Mouse (Mus musculus) myocyte (in vitro differentiated cells): ENCODE results near the gene 1110017D15Rik. TPM values are rescaled to one million over a fixed set of nuclear protein-coding genes. Genes with fewer than 3 reads are reported as not detected.

Experiments
- H3K27me3 ChIP-seq: one replicate; pipeline ENCODE4 v1.6.1; 2011; ENCODE audit not compliant: control insufficient read depth, insufficient read depth, insufficient read length
- H3K36me3 ChIP-seq: one replicate; pipeline ENCODE4 v1.6.1; 2011; ENCODE audit not compliant: control insufficient read depth, insufficient read depth
- H3K4me2 ChIP-seq: one replicate; pipeline ENCODE4 v1.6.1; 2011; ENCODE audit warnings: low read depth, control low read depth
- H3K4me3 ChIP-seq: one replicate; pipeline ENCODE4 v1.5.1; 2011; ENCODE audit warnings: mild to moderate bottlenecking, control low read depth, moderate library complexity
- H3K79me2 ChIP-seq: one replicate; pipeline ENCODE4 v1.6.1; 2011; ENCODE audit not compliant: control insufficient read depth, insufficient read depth
- H3ac ChIP-seq: one replicate; pipeline ENCODE4 v1.6.1; 2011; ENCODE audit not compliant: control insufficient read depth, insufficient read length
- CEBPB ChIP-seq: IDR thresholded peaks from 2 replicates; pipeline ENCODE4 v1.6.1; 2011; ENCODE audit warnings: mild to moderate bottlenecking, moderate library complexity; ENCODE audit not compliant: poor library complexity, insufficient read depth, severe bottlenecking
- E2F4 ChIP-seq: IDR thresholded peaks from one replicate; pipeline ENCODE4 v1.6.1; 2011; ENCODE audit warnings: mild to moderate bottlenecking, control low read depth, moderate library complexity; ENCODE audit not compliant: insufficient read depth
- MAX ChIP-seq: IDR thresholded peaks from one replicate; pipeline ENCODE4 v1.6.1; 2011; ENCODE audit warnings: low read depth, mild to moderate bottlenecking, control low read depth
- MYOD1 ChIP-seq, 3 experiments: IDR thresholded peaks; one replicate each; pipeline ENCODE4 v1.6.1; 2011; ENCODE audit warnings: control low read depth in 2 of 3, low read depth in 2 of 3, mild to moderate bottlenecking in 2 of 3, moderate library complexity in 1 of 3; ENCODE audit not compliant: insufficient read length in 2 of 3, control insufficient read depth in 1 of 3
- MYOG ChIP-seq, 3 experiments: IDR thresholded peaks; one replicate each; pipeline ENCODE4 v1.6.1; 2011; ENCODE audit warnings: control low read depth in 2 of 3, low read depth in 2 of 3, mild to moderate bottlenecking in 2 of 3; ENCODE audit not compliant: insufficient read length in 2 of 3, control insufficient read depth in 1 of 3, insufficient read depth in 1 of 3
- POLR2A ChIP-seq: IDR thresholded peaks from one replicate; pipeline ENCODE4 v1.6.1; 2011; ENCODE audit warnings: low read depth, mild to moderate bottlenecking, control low read depth, moderate library complexity; ENCODE audit not compliant: insufficient read length
- POLR2AphosphoS2 ChIP-seq: IDR thresholded peaks from one replicate; pipeline ENCODE4 v1.6.1; 2011; ENCODE audit warnings: low read depth, control low read depth; ENCODE audit not compliant: insufficient read length
- REST ChIP-seq: IDR thresholded peaks from one replicate; pipeline ENCODE4 v1.6.1; 2011; ENCODE audit warnings: mild to moderate bottlenecking, control low read depth, moderate library complexity; ENCODE audit not compliant: insufficient read depth, insufficient read length
- SRF ChIP-seq: IDR thresholded peaks from one replicate; pipeline ENCODE4 v1.6.1; 2011; ENCODE audit warnings: low read depth; ENCODE audit not compliant: control insufficient read depth, insufficient read length
- TCF12 ChIP-seq: IDR thresholded peaks from one replicate; pipeline ENCODE4 v1.6.1; 2011; ENCODE audit warnings: mild to moderate bottlenecking, control low read depth; ENCODE audit not compliant: poor library complexity, insufficient read depth, severe bottlenecking
- TCF3 ChIP-seq: IDR thresholded peaks from one replicate; pipeline ENCODE4 v1.6.1; 2011; ENCODE audit warnings: low read depth, control low read depth; ENCODE audit not compliant: insufficient read length
- USF1 ChIP-seq: IDR thresholded peaks from one replicate; pipeline ENCODE4 v1.6.1; 2011; ENCODE audit warnings: low read depth, mild to moderate bottlenecking, control low read depth, moderate library complexity
- polyA plus RNA-seq: library from polyadenylated mRNA; unstranded; fragments of >200 nt; fragmentation: generic; extraction: Trizol; gene quantifications from one replicate; pipeline ENCODE4 v1.2.1, GENCODE M21; 2012; ENCODE audit warnings: missing spikeins

1110017D15Rik gene
- polyA plus RNA-seq, 1 experiment, result 0.06 TPM

GRCm38 (mm10) chr4:41545985-41546384 is 28.9 kb upstream of the 1110017D15Rik start:
- Histone ChIP-seq H3K36me3 (no peaks in the 10 kb centered on the region), H3K79me2 (no peaks in the 10 kb centered on the region), H3ac (no peak overlapping the region), H3K4me2 (no peak overlapping the region), H3K4me3 (no peak overlapping the region), H3K27me3 (no peaks in the 10 kb centered on the region)
- no peak for TF ChIP-seq TCF3
- peak; percentile 96 for TF ChIP-seq REST
- TF ChIP-seq MYOD1 (IDR thresholded peaks at IDR 0.05; ENCODE audit: control insufficient read depth in 1 of 3, insufficient read length in 2 of 3, low read depth in 2 of 3), result peak in 2 of 3 experiments; percentile 16 to 75
- TF ChIP-seq MYOG (IDR thresholded peaks at IDR 0.05; ENCODE audit: control insufficient read depth in 1 of 3, insufficient read depth in 1 of 3, insufficient read length in 2 of 3, low read depth in 2 of 3), result peak in 2 of 3 experiments; percentile 17 to 59
- TF ChIP-seq USF1, result no peak

- Histone ChIP-seq H3K36me3 (no peaks in the 10 kb centered on the region), H3K4me2 (no peak overlapping the region), H3K27me3 (no peaks in the 10 kb centered on the region), H3K79me2 (no peaks in the 10 kb centered on the region), H3ac (no peak overlapping the region), H3K4me3 (no peak overlapping the region)
- TF ChIP-seq MYOG (IDR thresholded peaks at IDR 0.05; ENCODE audit: control insufficient read depth in 1 of 3, insufficient read depth in 1 of 3, insufficient read length in 2 of 3, low read depth in 2 of 3) (no peak), USF1 (no peak), REST (no peak), POLR2A (no peak), E2F4 (no peak), TCF3 (no peak), CEBPB (no peak), MAX (no peak), MYOD1 (IDR thresholded peaks at IDR 0.05; ENCODE audit: control insufficient read depth in 1 of 3, insufficient read length in 2 of 3, low read depth in 2 of 3) (no peak), POLR2AphosphoS2 (no peak), SRF (no peak), TCF12 (no peak)
Measured at GRCm38 (mm10) chr4:41542136-41542535, 25.0 kb upstream of the 1110017D15Rik start.

GRCm38 (mm10) chr4:41534866-41535265 is 17.7 kb upstream of the 1110017D15Rik start:
- Histone ChIP-seq H3K79me2 (no peaks in the 10 kb centered on the region), H3K36me3 (no peaks in the 10 kb centered on the region), H3K4me3 (no peak overlapping the region), H3K4me2 (no peak overlapping the region), H3ac (no peak overlapping the region), H3K27me3 (peaks cover 7% of the 10 kb centered on the region)
- TF ChIP-seq TCF3 (no peak), POLR2A (no peak), SRF (no peak), MYOD1 (IDR thresholded peaks at IDR 0.05; ENCODE audit: control insufficient read depth in 1 of 3, insufficient read length in 2 of 3, low read depth in 2 of 3) (no peak), USF1 (no peak), POLR2AphosphoS2 (no peak), E2F4 (no peak), MAX (no peak), CEBPB (no peak), TCF12 (no peak), REST (no peak)

- no peak overlapping the region for H3K4me3 ChIP-seq
- peaks cover 7% of the 10 kb centered on the region for H3K27me3 ChIP-seq
- no peaks in the 10 kb centered on the region for H3K36me3 ChIP-seq
- H3K4me2 ChIP-seq, result no peak overlapping the region
- no peaks in the 10 kb centered on the region for H3K79me2 ChIP-seq
- TF ChIP-seq E2F4, result no peak
- TF ChIP-seq POLR2A, result no peak
- peak; percentile 95 for TF ChIP-seq REST
- no peak overlapping the region for H3ac ChIP-seq
Measured at GRCm38 (mm10) chr4:41532420-41532819, 15.3 kb upstream of the 1110017D15Rik start.

GRCm38 (mm10) chr4:41527996-41528395 is 10.9 kb upstream of the 1110017D15Rik start:
- no peak overlapping the region for H3K4me3 ChIP-seq
- H3K4me2 ChIP-seq, result no peak overlapping the region
- TF ChIP-seq E2F4 (no peak), MAX (no peak), MYOD1 (IDR thresholded peaks at IDR 0.05; ENCODE audit: control insufficient read depth in 1 of 3, insufficient read length in 2 of 3, low read depth in 2 of 3) (no peak), MYOG (IDR thresholded peaks at IDR 0.05; ENCODE audit: control insufficient read depth in 1 of 3, insufficient read depth in 1 of 3, insufficient read length in 2 of 3, low read depth in 2 of 3) (no peak), TCF12 (no peak), SRF (no peak), TCF3 (no peak), POLR2A (no peak), USF1 (no peak), POLR2AphosphoS2 (no peak), CEBPB (no peak), REST (no peak)
- H3ac ChIP-seq, result no peak overlapping the region
- H3K79me2 ChIP-seq, result no peaks in the 10 kb centered on the region
- peaks cover 20% of the 10 kb centered on the region for H3K27me3 ChIP-seq
- no peaks in the 10 kb centered on the region for H3K36me3 ChIP-seq
